Mouse (Mus musculus) megakaryocyte, embryonic 14.5 days (primary cell): ENCODE measurements around the gene Tsg101.

Source experiments
- FLI1 ChIP-seq: IDR thresholded peaks from 2 replicates; pipeline ENCODE4 v1.6.1; 2012; ENCODE audit warnings: low read length, inconsistent platforms, mixed read lengths
- GATA1 ChIP-seq: IDR thresholded peaks from 3 replicates; pipeline ENCODE4 v1.6.1; 2012; ENCODE audit warnings: mixed read lengths, low read length, inconsistent platforms, borderline replicate concordance

DNA sequence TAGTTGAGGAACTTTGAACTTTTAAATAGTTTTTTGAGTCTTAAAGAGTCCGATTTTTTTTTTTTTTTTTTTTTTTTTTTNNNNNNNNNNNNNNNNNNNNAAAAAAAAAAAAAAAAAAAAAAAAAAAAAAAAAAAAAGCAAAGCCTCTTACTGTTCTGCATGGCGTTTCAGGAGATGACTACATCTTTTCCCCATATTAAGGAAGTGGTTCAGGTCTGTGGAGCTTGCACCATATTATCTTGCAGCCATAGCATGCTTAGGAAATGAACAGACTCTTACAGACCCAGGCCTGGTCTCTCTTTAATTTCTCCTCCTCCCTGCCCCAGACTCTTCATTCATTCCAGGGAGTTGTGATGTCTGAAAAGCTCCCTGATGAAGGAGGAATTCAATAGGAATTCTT lies 38.8 kb downstream of the Tsg101 start:
- TF ChIP-seq FLI1 (no peak), GATA1 (no peak)
